Mouse (Mus musculus) heart, postnatal 36 days (tissue): ENCODE measurements at regions not wholly inside any gene's neighbourhood (a gene's known extent, or its start where the extent isn't known, plus 50 kb on each side); places are given as distances from the start of the nearest gene placed in this dataset.

Source experiments
- DNase-seq, 2 experiments: peaks; one replicate each; pipeline ENCODE4 v3.0.0; 2021 to 2022
- intact Hi-C: fragments of 180-260 bp; cut with DNase I; formaldehyde crosslinking; loops from one replicate; pipeline ENCODE4 v1.15.1; 2025

GRCm38 (mm10) chr1:69227864-69228263 lies 120.0 kb upstream of the Erbb4 start:
- DNase-seq: no peak

GRCm38 (mm10) chr1:69212896-69213500 lies 105.1 kb upstream of the Erbb4 start:
- intact Hi-C loops: no loop called here

More at GRCm38 (mm10) chr1:69227864-69228263, 120.0 kb upstream of the Erbb4 start:
- intact Hi-C loops: no loop called here

GRCm38 (mm10) chr1:69202745-69203144 lies 94.9 kb upstream of the Erbb4 start:
- DNase-seq: no peak
- intact Hi-C loops: no loop called here

More at GRCm38 (mm10) chr1:69212896-69213500, 105.1 kb upstream of the Erbb4 start:
- DNase-seq: no peak

- intact Hi-C loops: no loop called here
- no peak for DNase-seq
These were observed 57.3 kb upstream of the Erbb4 start for GRCm38 (mm10) chr1:69165202-69165601.
